Mouse (Mus musculus) liver, embryonic 12.5 days (tissue): ENCODE measurements around the gene Frs2. TPM values are rescaled to one million over a fixed set of nuclear protein-coding genes. Genes with fewer than 3 reads are reported as not detected.
"Not testable (repeated sequence)": the region's sequence is repeated elsewhere in the genome, so short reads cannot be mapped to it uniquely, and the experiment has no call there.

ENCODE experiments used
- ATAC-seq: fragments of 200-750 bp; cut with Nextera tagmentation; 2 replicates; pipeline ENCODE4 v1.8.0; 2017; ENCODE audit warnings: moderate number of reproducible peaks, mild to moderate bottlenecking, moderate library complexity
- H3K27ac ChIP-seq: fragments of 300-500 bp; sonication (generic); 2 replicates; pipeline ENCODE4 v1.5.1; 2016; ENCODE audit warnings: mild to moderate bottlenecking
- H3K27me3 ChIP-seq: fragments of 300-500 bp; sonication (generic); replicated peaks from 2 replicates; pipeline ENCODE4 v1.6.1; 2016; ENCODE audit warnings: mild to moderate bottlenecking, moderate library complexity
- H3K36me3 ChIP-seq: fragments of 300-500 bp; sonication (generic); 2 replicates; pipeline ENCODE4 v1.6.1; 2016; ENCODE audit warnings: mild to moderate bottlenecking, moderate library complexity
- H3K4me1 ChIP-seq: fragments of 300-500 bp; sonication (generic); 2 replicates; pipeline ENCODE4 v1.6.1; 2016
- H3K4me2 ChIP-seq: fragments of 300-500 bp; sonication (generic); 2 replicates; pipeline ENCODE4 v1.6.1; 2016; ENCODE audit warnings: mild to moderate bottlenecking, moderate library complexity
- H3K4me3 ChIP-seq: fragments of 300-500 bp; sonication (generic); 2 replicates; pipeline ENCODE4 v1.5.1; 2016; ENCODE audit warnings: mild to moderate bottlenecking, moderate library complexity
- H3K9ac ChIP-seq: fragments of 300-500 bp; sonication (generic); 2 replicates; pipeline ENCODE4 v1.6.1; 2016; ENCODE audit warnings: mild to moderate bottlenecking, moderate library complexity
- H3K9me3 ChIP-seq: fragments of 300-500 bp; sonication (generic); replicated peaks from 2 replicates; pipeline ENCODE4 v1.6.1; 2016; ENCODE audit warnings: mild to moderate bottlenecking, moderate library complexity
- WGBS: fragments of 180-500 bp; shearing (Covaris S2); methylation state at CpG from one replicate; pipeline ENCODE4 v1.1.7; 2016; ENCODE audit not compliant: insufficient replicate concordance; 5-methylcytosine and 5-hydroxymethylcytosine counted together
- polyA plus RNA-seq: library from polyadenylated mRNA; unstranded; fragments of >200 nt; fragmentation: Nextera tagmentation; extraction: Ambion mirVana; gene quantifications from 2 replicates; pipeline ENCODE4 v1.2.1, GENCODE M21; 2016

The Frs2 gene
- polyA plus RNA-seq, 1 experiment from 2014 or later, result 11.3 TPM

DNA sequence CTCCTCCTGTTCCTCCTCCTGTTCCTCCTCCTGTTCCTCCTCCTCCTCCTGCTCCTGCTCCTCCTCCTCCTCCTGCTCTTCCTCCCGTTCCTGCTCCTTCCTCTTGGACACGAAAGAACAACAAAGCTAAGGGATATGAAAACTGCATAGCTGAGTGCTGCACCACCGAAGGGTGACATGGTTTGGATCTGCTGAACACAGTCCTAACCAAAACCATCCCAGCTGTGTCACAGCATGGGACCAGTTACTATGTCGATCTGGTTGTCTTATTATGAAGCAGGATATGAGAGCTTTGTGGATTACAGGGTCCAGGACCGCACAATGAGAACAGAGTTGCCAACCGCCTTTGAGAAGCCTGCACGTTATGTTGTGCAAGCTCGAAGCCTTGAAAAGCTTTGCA lies 122.2 kb downstream of the Frs2 start:
- Histone ChIP-seq H3K9ac (no peak overlapping the region), H3K4me1 (no peaks in the 10 kb centered on the region), H3K4me2 (no peak overlapping the region), H3K27ac (no peak overlapping the region), H3K36me3 (no peaks in the 10 kb centered on the region), H3K9me3 (no peaks in the 10 kb centered on the region), H3K4me3 (no peak overlapping the region), H3K27me3 (peaks cover 65% of the 10 kb centered on the region)
- ATAC-seq, result no peak
- WGBS, result 70% methylated on average over 8 of the region's 8 CpGs

DNA sequence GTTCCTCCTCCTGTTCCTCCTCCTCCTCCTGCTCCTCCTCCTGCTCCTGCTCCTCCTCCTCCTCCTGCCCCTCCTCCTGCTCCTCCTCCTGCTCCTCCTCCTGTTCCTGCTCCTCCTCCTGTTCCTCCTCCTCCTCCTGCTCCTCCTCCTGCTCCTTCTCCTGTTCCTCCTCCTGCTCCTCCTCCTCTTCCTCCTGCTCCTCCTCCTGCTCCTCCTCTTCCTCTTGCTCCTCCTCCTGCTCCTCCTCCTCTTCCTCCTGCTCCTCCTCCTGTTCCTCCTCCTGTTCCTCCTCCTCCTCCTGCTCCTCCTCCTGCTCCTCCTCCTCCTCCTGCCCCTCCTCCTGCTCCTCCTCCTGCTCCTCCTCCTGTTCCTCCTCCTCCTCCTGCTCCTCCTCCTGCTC lies 122.6 kb downstream of the Frs2 start:
- H3K4me3 ChIP-seq, H3K9ac ChIP-seq, H3K4me1 ChIP-seq, H3K9me3 ChIP-seq, ATAC-seq, H3K4me2 ChIP-seq, H3K27ac ChIP-seq, H3K36me3 ChIP-seq: not testable (repeated sequence)
- peaks cover 67% of the 10 kb centered on the region for H3K27me3 ChIP-seq

DNA sequence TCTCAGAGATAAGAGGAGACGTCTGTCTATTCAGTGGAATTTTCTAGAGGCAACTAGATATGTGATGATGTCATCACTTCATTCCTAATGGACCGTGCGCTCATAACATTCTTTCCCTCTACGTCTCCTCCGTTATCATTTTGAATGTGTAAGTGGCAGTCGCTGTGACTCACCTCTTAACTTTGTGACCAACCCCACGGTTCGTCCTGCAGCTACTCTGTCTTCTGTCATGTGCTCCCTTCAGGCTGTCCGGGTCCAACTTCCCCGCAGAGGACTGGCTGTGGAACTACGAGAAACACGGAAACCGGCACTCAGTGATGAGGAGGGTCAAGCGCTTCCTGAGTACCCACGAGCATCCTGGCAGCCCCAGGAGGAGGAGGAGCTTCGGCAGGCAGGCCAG lies 124.6 kb downstream of the Frs2 start:
- H3K9me3 ChIP-seq, result no peaks in the 10 kb centered on the region
- no peak for ATAC-seq
- H3K27me3 ChIP-seq, result peaks cover 62% of the 10 kb centered on the region
- H3K9ac ChIP-seq, result no peak overlapping the region
- H3K27ac ChIP-seq, result no peak overlapping the region
- WGBS, result 29% methylated on average over 16 of the region's 16 CpGs
- no peaks in the 10 kb centered on the region for H3K36me3 ChIP-seq
- H3K4me3 ChIP-seq, result no peak overlapping the region; the same call in 1 of the 2 replicates
- no peaks in the 10 kb centered on the region for H3K4me1 ChIP-seq
- peak overlapping the region; percentile 45 for H3K4me2 ChIP-seq

DNA sequence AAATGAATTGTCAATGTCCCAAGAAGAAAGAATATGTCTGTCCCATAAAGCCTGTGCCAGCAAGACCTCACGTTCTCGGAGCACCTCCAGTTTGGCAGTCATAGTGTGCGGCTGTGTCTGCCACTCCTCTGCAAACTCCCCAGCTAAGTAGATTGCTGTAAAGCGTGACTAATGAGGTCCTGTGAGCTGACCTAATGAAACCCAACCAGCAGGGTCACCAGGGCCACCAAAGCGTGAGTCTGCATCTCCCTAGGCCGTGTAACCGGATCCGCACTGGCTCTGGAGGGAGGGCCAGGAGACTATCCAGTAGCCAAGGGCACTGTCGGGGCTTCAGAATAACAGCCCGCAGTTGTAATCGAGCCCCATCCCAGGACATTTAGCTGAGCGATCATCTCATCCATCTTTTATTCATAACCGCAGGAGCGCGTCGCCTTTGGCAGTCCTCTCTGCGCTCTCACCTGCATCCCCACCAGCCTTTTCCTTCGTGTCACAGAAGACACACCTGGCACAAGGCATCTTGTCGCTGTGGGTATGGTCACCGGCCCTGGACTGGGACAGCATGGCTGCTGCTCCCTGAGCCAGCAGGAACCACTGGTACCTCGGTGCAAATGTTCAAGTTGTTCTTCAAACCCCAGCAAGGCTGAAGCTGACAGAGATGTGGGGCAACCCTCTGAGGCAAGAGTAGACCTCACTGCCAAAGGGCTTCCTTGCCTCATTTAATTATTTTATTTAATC lies 127.1 kb downstream of the Frs2 start:
- no peak for ATAC-seq
- no peaks in the 10 kb centered on the region for H3K4me1 ChIP-seq
- H3K9ac ChIP-seq, result no peak overlapping the region
- 47% methylated on average over 21 of the region's 21 CpGs for WGBS
- H3K27ac ChIP-seq, result no peak overlapping the region
- no peak overlapping the region for H3K4me3 ChIP-seq
- H3K9me3 ChIP-seq, result peaks cover 8% of the 10 kb centered on the region
- peaks cover 47% of the 10 kb centered on the region for H3K27me3 ChIP-seq
- H3K36me3 ChIP-seq, result no peaks in the 10 kb centered on the region
- H3K4me2 ChIP-seq, result no peak overlapping the region

Other genes starting within 250 kb of the Frs2 start
- gene Rab3ip, start 197.8 kb downstream of the Frs2 start, polyA plus RNA-seq, result 11.7 and 12.1 TPM in 2 replicates
- gene Gm10271, start 175.9 kb downstream of the Frs2 start, polyA plus RNA-seq, result not detected in 2 replicates
- 0.06 TPM in 1 of 2 replicates, not detected in the other for gene Best3, start 162.2 kb downstream of the Frs2 start, polyA plus RNA-seq
- not detected in 2 replicates for gene Lrrc10, start 103.2 kb downstream of the Frs2 start, polyA plus RNA-seq
- gene Cct2, start 84.7 kb downstream of the Frs2 start, polyA plus RNA-seq, result 249 and 252 TPM in 2 replicates
- gene Yeats4, start 76.0 kb upstream of the Frs2 start, polyA plus RNA-seq, result 54.0 and 61.9 TPM in 2 replicates
- not detected in 2 replicates for gene 9530003J23Rik, start 90.2 kb upstream of the Frs2 start, polyA plus RNA-seq
- gene Lyz2, start 133.8 kb upstream of the Frs2 start, polyA plus RNA-seq, result 115 and 120 TPM in 2 replicates
- gene Lyz1, start 144.3 kb upstream of the Frs2 start, polyA plus RNA-seq, result not detected in 2 replicates
- 92.5 and 96.8 TPM in 2 replicates for gene Cpsf6, start 231.5 kb upstream of the Frs2 start, polyA plus RNA-seq